10 mouse cellular contexts compared by ENCODE assay signal in genomic region chr9:48647648-48648284, GRCm38 (mm10). TPM values are rescaled to one million over a fixed set of nuclear protein-coding genes. Genes with fewer than 3 reads are reported as not detected.
DNase-seq lines count a peak whose midpoint lies in the region; ATAC-seq and TF ChIP-seq lines count a peak whose summit lies in the region.
"Had no signal": no experiment of that assay in that cellular context is flagged by ENCODE, and none has a peak within 500 bp of the region (broad histone marks: within the 10 kb centered on the region; RNA-seq: fewer than 3 reads in every experiment).

No protein-coding gene starts in this region.

- 0 out of 2 replicates have a peak, but pooled peaks cover 9% of the 10 kb centered on the region for H3K27me3 ChIP-seq in forebrain, embryonic 10.5 days (ENCODE audit: poor library complexity, severe bottlenecking)
- H3K27me3 ChIP-seq in forebrain, embryonic 15.5 days: 0 out of 2 replicates have a peak, but pooled peaks cover 6% of the 10 kb centered on the region

- H3K4me2 ChIP-seq in forebrain, embryonic 15.5 days (replicated peaks): no peak overlapping the region

- no peak for TF ChIP-seq CTCF in left cerebral cortex, adult 2 months (IDR thresholded peaks at IDR 0.05)

- ATAC-seq in forebrain, embryonic 15.5 days (replicated peaks): no peak

- peak overlapping the region; percentile 11; the same call in 1 of the 2 replicates for H3K4me3 ChIP-seq in forebrain, embryonic 10.5 days
- H3K4me3 ChIP-seq in forebrain, embryonic 15.5 days: no peak overlapping the region
- H3K4me3 ChIP-seq in left cerebral cortex, adult 2 months: no peak overlapping the region; the same call in 1 of the 2 replicates
- H3K4me3 ChIP-seq in brown adipose tissue, adult 24 weeks (ENCODE audit: insufficient read depth, low read depth, low read length): peak overlapping the region; percentile 5; the same call in 1 of the 2 replicates

- H3K36me3 ChIP-seq in forebrain, embryonic 10.5 days (replicated peaks): no peaks in the 10 kb centered on the region
- no peaks in the 10 kb centered on the region for H3K36me3 ChIP-seq in forebrain, embryonic 15.5 days

- H3K27ac ChIP-seq in forebrain, embryonic 10.5 days: peak overlapping the region; percentile 89
- no peak overlapping the region for H3K27ac ChIP-seq in forebrain, embryonic 15.5 days (replicated peaks)
- peak overlapping the region; percentile 64 for H3K27ac ChIP-seq in left cerebral cortex, adult 2 months
- peak overlapping the region; percentile 92; the same call in 1 of the 2 replicates for H3K27ac ChIP-seq in brown adipose tissue, adult 24 weeks (replicated peaks; ENCODE audit: low read depth, low read length)

- 12% methylated on average over 10 of the region's 10 CpGs for WGBS in forebrain, embryonic 10.5 days
- WGBS in forebrain, embryonic 15.5 days: 20% methylated on average over 10 of the region's 10 CpGs

- peak; percentile 35 for DNase-seq in forebrain, embryonic 10.5 days (ENCODE audit: extremely low spot score, low spot score)
- peak in 1 of 2 experiments; percentile 14 for DNase-seq in left cerebral cortex, adult 2 months (ENCODE audit: extremely low spot score in 1 of 2, low spot score in 2 of 2)
- DNase-seq in left cerebral cortex, postnatal 14 days (ENCODE audit: low spot score in 2 of 2): no peak
- peak; percentile 4 for DNase-seq in layer of hippocampus, adult 9-11 months
- DNase-seq in cerebellum, adult 11 months: no peak
- DNase-seq in adrenal gland, postnatal 10 days: no peak
- DNase-seq: cerebellum, adult 11-12 months had no signal

- peaks cover 16% of the 10 kb centered on the region; the same call in 1 of the 2 replicates for H3K9me3 ChIP-seq in forebrain, embryonic 10.5 days
- H3K9me3 ChIP-seq in forebrain, embryonic 15.5 days: peaks cover 3% of the 10 kb centered on the region; the same call in 1 of the 2 replicates

- H3K9ac ChIP-seq in forebrain, embryonic 15.5 days (replicated peaks): no peak overlapping the region

- intact Hi-C loops in left cerebral cortex, adult 2 months (cut with DNase I): loop anchor here (1.0 to 5.0 kb wide), 3 partner anchors 75 to 189 kb away; partner anchors contain the start of gene Zbtb16
- intact Hi-C loops in left cerebral cortex, postnatal 14 days (cut with DNase I): loop anchor here (2.0 to 5.0 kb wide), 4 partner anchors 90 to 840 kb away; partner anchors contain the start of genes Ttc12 and Zbtb16

- H3K4me1 ChIP-seq in forebrain, embryonic 10.5 days: peaks cover 74% of the 10 kb centered on the region
- H3K4me1 ChIP-seq in forebrain, embryonic 15.5 days: peaks cover 25% of the 10 kb centered on the region
- H3K4me1 ChIP-seq in brown adipose tissue, adult 24 weeks (ENCODE audit: control insufficient read depth, insufficient read depth, insufficient read length, low read length): peaks cover 16% of the 10 kb centered on the region

RNA-seq across cellular contexts. Expression of gene Nnmt, which starts 42.8 kb away (rescaled TPM):
- polyA plus RNA-seq in forebrain, embryonic 10.5 days (2016; fragmentation: Nextera tagmentation; extraction: Ambion mirVana): 0.73 and 1.2 TPM in 2 replicates
- polyA plus RNA-seq in forebrain, embryonic 15.5 days (2015; fragmentation: Nextera tagmentation; extraction: Ambion mirVana): 0.42 and 0.74 TPM in 2 replicates
- 1 to 10 TPM in 1 of 2 experiments, under 1 TPM in 1; 0.57 to 1.4 TPM for total RNA-seq in left cerebral cortex, adult 2 months (2021)
- total RNA-seq in left cerebral cortex, postnatal 14 days (2021): 1 to 10 TPM; 2.0 to 2.4 TPM
- 45.3 and 55.6 TPM in 2 replicates for polyA plus RNA-seq in brown adipose tissue, adult 24 weeks (2012; ENCODE audit: insufficient read depth, insufficient read length, missing spikeins)
- total RNA-seq in adrenal gland, postnatal 10 days (2021): 10 to 100 TPM; 13.9 to 20.8 TPM
- polyA plus RNA-seq: C2C12 had no signal

Comparison
In these comparisons a context has a peak if more than half of its experiments do, and no peak if none do; other contexts are left out.
1. H3K4me3 ChIP-seq: peak in forebrain, embryonic 10.5 days (single experiment) and brown adipose tissue, adult 24 weeks (single experiment); none in forebrain, embryonic 15.5 days (single experiment) and left cerebral cortex, adult 2 months (single experiment).
2. DNase-seq: peak in forebrain, embryonic 10.5 days (single experiment) and layer of hippocampus, adult 9-11 months (single experiment); none in left cerebral cortex, postnatal 14 days (0 of 2), cerebellum, adult 11 months (single experiment) and adrenal gland, postnatal 10 days (single experiment).
3. RNA of gene Nnmt, which starts 42.8 kb away (total RNA-seq): 13.9 to 20.8 TPM in adrenal gland, postnatal 10 days; 2.0 to 2.4 TPM in left cerebral cortex, postnatal 14 days and 0.57 to 1.4 TPM in left cerebral cortex, adult 2 months; every median in the first group is over 4 times any median in the second.